Mouse (Mus musculus) liver, adult 2 months (tissue): ENCODE data around the gene Cipc. TPM values are rescaled to one million over a fixed set of nuclear protein-coding genes. Genes with fewer than 3 reads are reported as not detected.

Source experiments
- DNase-seq: peaks from one replicate; pipeline ENCODE4 v3.0.0-alpha.2; 2011; ENCODE audit warnings: low read depth, low spot score; ENCODE audit errors: extremely low read depth
- H3K27ac ChIP-seq: fragments of 200-500 bp; replicated peaks from 2 replicates; pipeline ENCODE4 v1.5.1; 2012; ENCODE audit warnings: low read depth, mild to moderate bottlenecking, control low read depth, inconsistent platforms, low read length; ENCODE audit not compliant: insufficient read depth
- H3K27me3 ChIP-seq: fragments of 200-500 bp; 2 replicates; pipeline ENCODE4 v1.6.1; 2012; ENCODE audit warnings: mild to moderate bottlenecking, moderate library complexity, low read length, inconsistent platforms; ENCODE audit not compliant: control insufficient read depth, insufficient read depth
- H3K36me3 ChIP-seq: fragments of 200-500 bp; 2 replicates; pipeline ENCODE4 v1.6.1; 2012; ENCODE audit warnings: low read length, inconsistent platforms; ENCODE audit not compliant: control insufficient read depth, insufficient read depth
- H3K4me1 ChIP-seq: fragments of 200-500 bp; 2 replicates; pipeline ENCODE4 v1.6.1; 2011; ENCODE audit warnings: low read length; ENCODE audit not compliant: control insufficient read depth, insufficient read depth
- H3K4me3 ChIP-seq: fragments of 200-500 bp; 2 replicates; pipeline ENCODE4 v1.5.1; 2011; ENCODE audit warnings: low read depth, mild to moderate bottlenecking, control low read depth, low read length, moderate library complexity; ENCODE audit not compliant: insufficient read depth
- H3K79me2 ChIP-seq: fragments of 200-500 bp; 2 replicates; pipeline ENCODE4 v1.6.1; 2012; ENCODE audit warnings: inconsistent platforms, mild to moderate bottlenecking, low read length, moderate library complexity; ENCODE audit not compliant: control insufficient read depth, insufficient read depth
- H3K9ac ChIP-seq: fragments of 200-500 bp; 2 replicates; pipeline ENCODE4 v1.6.1; 2012; ENCODE audit warnings: low read depth, mild to moderate bottlenecking, control low read depth, inconsistent platforms, low read length
- CTCF ChIP-seq: fragments of 200-500 bp; IDR thresholded peaks from 2 replicates; pipeline ENCODE4 v1.5.1; 2011; ENCODE audit warnings: low read depth, low read length, control low read depth
- POLR2A ChIP-seq: fragments of 200-500 bp; IDR thresholded peaks from 2 replicates; pipeline ENCODE4 v1.6.1; 2011; ENCODE audit warnings: low read length, control low read depth; ENCODE audit not compliant: insufficient read depth; ENCODE audit errors: extremely low read depth
- WGBS: fragments of 180-500 bp; shearing (Covaris S2); methylation state at CpG from one replicate; pipeline ENCODE4 v1.1.7; 2018; 5-methylcytosine and 5-hydroxymethylcytosine counted together
- polyA plus RNA-seq: library from polyadenylated mRNA; depleted of rRNA; stranded (reverse); fragments of >200 nt; gene quantifications from 2 replicates; pipeline ENCODE4 v1.2.3, GENCODE M21; 2012
- total RNA-seq: library from RNA; depleted of rRNA; stranded (reverse); fragments of >200 nt; gene quantifications from 2 replicates; pipeline ENCODE4 v1.2.3, GENCODE M21; 2014

The Cipc gene
- total and polyA plus RNA-seq, 2 experiments: 26.4 to 36.0 TPM

DNA sequence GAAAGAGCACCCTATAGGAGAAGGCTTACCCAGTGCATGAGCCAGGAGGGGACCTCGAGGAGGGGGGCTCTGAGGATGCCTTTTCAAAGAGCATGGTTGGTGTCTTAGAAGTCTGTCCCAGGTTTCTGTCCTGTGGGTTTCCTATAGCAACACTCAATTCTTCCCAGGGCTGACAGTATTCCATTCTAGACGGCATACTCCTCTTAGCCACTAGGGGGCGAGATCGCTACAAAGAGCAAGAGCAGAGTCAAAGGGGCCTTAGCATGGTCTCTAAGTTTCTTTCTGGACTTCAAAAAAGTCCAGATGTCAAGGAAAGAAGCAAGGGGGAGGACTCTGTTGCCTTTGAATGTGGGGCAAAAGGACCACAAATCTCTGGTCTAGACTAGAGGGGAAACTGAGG is 41.6 kb upstream of the Cipc start:
- H3K36me3 ChIP-seq: no peaks in the 10 kb centered on the region
- H3K79me2 ChIP-seq: no peaks in the 10 kb centered on the region
- no peak overlapping the region for H3K4me3 ChIP-seq
- DNase-seq: no peak
- TF ChIP-seq POLR2A (no peak), CTCF (peak; percentile 63)
- H3K4me1 ChIP-seq: peaks cover 11% of the 10 kb centered on the region
- WGBS: 20% methylated on average over 4 of the region's 4 CpGs
- no peaks in the 10 kb centered on the region for H3K27me3 ChIP-seq
- peak overlapping the region; percentile 30; the same call in 1 of the 2 replicates for H3K9ac ChIP-seq
- peak overlapping the region; percentile 99 for H3K27ac ChIP-seq

DNA sequence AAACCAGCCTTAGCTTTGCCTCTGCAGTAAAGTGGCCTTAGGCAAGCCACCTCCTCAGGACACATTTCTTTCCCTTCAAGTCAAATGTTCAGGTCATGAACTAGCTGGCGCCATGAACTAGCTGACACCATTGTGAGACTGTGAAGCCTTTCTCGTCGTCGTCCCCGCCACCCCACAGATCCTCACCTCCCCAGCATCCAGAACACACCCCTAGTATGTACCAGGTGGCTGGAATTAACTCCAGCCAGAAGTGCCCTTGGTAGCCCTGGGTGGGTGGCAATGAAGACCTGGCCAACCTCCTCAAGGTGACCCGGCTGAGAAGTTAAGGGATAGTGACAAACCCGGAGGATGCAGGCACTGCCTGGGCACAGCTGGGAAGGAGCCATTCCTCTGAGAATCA is 41.0 kb upstream of the Cipc start:
- H3K27me3 ChIP-seq: no peaks in the 10 kb centered on the region
- no peak overlapping the region for H3K27ac ChIP-seq
- H3K9ac ChIP-seq: no peak overlapping the region
- 59% methylated on average over 7 of the region's 7 CpGs for WGBS
- H3K4me3 ChIP-seq: no peak overlapping the region
- no peaks in the 10 kb centered on the region for H3K36me3 ChIP-seq
- DNase-seq: no peak
- H3K4me1 ChIP-seq: peaks cover 11% of the 10 kb centered on the region
- TF ChIP-seq POLR2A (no peak), CTCF (no peak)
- H3K79me2 ChIP-seq: no peaks in the 10 kb centered on the region

DNA sequence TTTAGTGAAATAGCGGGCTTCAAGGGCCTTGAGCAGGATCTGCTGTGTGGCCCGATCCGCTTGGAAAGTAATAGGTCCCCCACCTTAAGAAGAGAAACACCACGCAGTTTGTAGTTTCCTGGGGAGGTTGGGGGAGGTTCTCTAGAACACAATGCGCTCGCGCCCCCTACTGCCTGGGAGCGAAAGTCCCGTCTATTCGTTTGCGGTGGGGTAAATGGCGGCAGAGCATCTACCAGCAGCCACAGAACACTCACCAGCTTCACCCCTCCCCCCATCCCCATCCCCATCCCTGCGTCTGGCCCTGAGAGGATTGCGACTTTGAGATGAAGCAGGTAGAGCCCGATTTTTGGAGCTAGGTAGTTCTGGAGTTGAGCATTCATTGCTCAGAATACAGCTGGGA is 40.4 kb upstream of the Cipc start:
- DNase-seq: no peak
- peak; percentile 97 for TF ChIP-seq CTCF
- TF ChIP-seq POLR2A: no peak
- Histone ChIP-seq H3K27ac (no peak overlapping the region), H3K4me1 (peaks cover 11% of the 10 kb centered on the region), H3K9ac (no peak overlapping the region), H3K4me3 (no peak overlapping the region), H3K36me3 (no peaks in the 10 kb centered on the region), H3K79me2 (no peaks in the 10 kb centered on the region), H3K27me3 (no peaks in the 10 kb centered on the region)
- WGBS: 4% methylated on average over 15 of the region's 15 CpGs

DNA sequence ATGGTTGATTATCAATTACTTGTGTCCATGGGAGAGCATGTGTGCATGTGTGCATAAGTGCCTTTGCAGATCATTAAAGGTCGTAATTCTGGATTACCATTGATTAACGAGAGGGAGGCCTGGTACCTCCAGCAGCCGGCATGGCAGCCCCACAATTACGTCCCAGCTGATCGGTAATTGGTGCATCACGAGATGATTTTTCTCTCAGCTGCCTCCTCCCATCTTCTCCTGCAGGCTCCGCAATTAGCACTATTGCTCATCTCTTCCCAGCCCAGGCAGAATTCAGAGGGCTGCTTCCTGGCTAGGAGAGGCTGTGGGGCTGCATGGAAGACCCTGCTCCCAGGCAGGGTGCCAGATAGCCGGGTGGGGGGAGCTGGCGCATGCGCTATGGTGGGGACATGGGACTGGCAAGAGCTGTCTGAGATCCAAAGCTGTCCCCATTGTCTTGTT is 35.3 kb upstream of the Cipc start:
- WGBS: 83% methylated on average over 10 of the region's 10 CpGs
- no peak for DNase-seq
- Histone ChIP-seq H3K27ac (no peak overlapping the region), H3K27me3 (no peaks in the 10 kb centered on the region), H3K79me2 (no peaks in the 10 kb centered on the region), H3K36me3 (no peaks in the 10 kb centered on the region), H3K9ac (no peak overlapping the region), H3K4me1 (peaks cover 2% of the 10 kb centered on the region; the same call in 1 of the 2 replicates), H3K4me3 (no peak overlapping the region)
- TF ChIP-seq POLR2A: no peak
- TF ChIP-seq CTCF: no peak

DNA sequence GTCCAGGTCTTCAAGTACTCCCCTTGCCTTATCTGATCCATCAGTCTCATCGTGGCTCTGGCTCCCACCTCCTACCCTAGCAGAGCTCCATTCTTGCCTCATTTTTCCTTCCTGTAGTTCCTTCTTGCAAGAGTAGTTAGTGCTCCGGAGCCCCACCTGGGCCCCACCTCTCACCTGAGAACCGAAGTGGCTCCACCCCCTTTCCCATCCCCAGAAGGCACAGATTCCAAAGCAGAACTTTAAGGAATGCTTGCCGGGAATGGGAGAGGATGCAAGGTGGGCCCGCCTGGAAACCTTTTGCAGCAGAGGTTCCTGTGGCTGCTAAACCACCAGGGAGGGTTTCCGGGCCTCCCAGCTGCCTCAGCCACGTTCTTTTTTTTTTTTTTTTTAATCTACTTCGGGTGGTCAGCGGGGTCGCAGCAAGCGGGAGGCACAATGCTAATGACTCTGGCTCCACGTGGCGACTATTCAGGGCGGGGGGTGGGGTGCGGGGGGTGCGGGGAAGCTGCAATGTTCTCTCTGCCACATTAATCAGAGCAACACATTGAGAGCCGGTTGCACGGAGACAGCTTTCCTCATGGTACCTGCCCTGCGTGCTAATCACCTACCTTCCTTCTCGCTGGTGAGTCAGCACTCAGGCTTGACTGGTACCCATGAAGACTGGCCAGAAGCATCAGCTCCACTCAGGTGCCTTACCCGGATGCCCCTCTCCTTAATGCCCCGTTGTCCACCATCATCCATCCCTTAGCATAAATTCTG is 34.3 kb upstream of the Cipc start:
- H3K36me3 ChIP-seq: no peaks in the 10 kb centered on the region
- H3K9ac ChIP-seq: no peak overlapping the region
- 34% methylated on average over 22 of the region's 22 CpGs for WGBS
- H3K4me3 ChIP-seq: no peak overlapping the region
- H3K27me3 ChIP-seq: no peaks in the 10 kb centered on the region
- no peak for DNase-seq
- H3K27ac ChIP-seq: no peak overlapping the region
- peaks cover 4% of the 10 kb centered on the region for H3K4me1 ChIP-seq
- H3K79me2 ChIP-seq: no peaks in the 10 kb centered on the region
- TF ChIP-seq CTCF: no peak
- TF ChIP-seq POLR2A: no peak

DNA sequence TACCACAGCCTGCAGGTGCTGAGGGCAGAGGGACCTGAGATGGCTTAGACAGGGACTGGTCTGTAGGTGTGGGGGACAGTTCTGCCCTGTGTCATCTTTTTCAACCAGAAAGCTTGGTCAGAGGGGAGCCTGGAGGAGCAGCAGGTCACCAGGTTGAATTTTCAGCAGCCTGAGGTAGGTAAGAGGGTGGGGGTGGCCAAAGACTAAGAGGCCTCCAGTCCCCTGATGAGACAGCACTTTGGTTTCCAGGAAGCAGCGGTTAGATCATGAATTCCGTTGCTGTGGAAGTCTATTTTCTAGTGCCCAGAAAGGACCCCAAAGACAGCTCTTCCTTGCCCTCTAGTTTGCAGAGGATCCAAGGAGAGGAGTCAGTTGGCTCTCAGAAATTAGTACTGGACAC is 32.5 kb upstream of the Cipc start:
- Histone ChIP-seq H3K27ac (no peak overlapping the region), H3K4me1 (peaks cover 19% of the 10 kb centered on the region), H3K9ac (no peak overlapping the region), H3K4me3 (no peak overlapping the region), H3K36me3 (no peaks in the 10 kb centered on the region), H3K79me2 (no peaks in the 10 kb centered on the region), H3K27me3 (no peaks in the 10 kb centered on the region)
- DNase-seq: no peak
- WGBS: 88% methylated on average over 2 of the region's 2 CpGs
- no peak for TF ChIP-seq CTCF
- TF ChIP-seq POLR2A: no peak
